Mouse (Mus musculus): Measurements from ENCODE around the gene Lrrc10.
"Not testable (repeated sequence)": the region's sequence is repeated elsewhere in the genome, so short reads cannot be mapped to it uniquely, and the experiment has no call there.

Gene Lrrc10

GRCm38 (mm10) chr10:117043497-117044166 is 1.5 kb upstream of the Lrrc10 start:
- not testable (repeated sequence) for DNase-seq

GRCm38 (mm10) chr10:117049253-117049652 is 4.1 kb downstream of the Lrrc10 start:
- no peak for DNase-seq

- no peak for DNase-seq
Measured at GRCm38 (mm10) chr10:117049961-117050597, 4.9 kb downstream of the Lrrc10 start.

- DNase-seq: no peak
Measured at GRCm38 (mm10) chr10:117055668-117056067, 10.5 kb downstream of the Lrrc10 start.

GRCm38 (mm10) chr10:117062894-117063253 is 17.7 kb downstream of the Lrrc10 start:
- DNase-seq: no peak

GRCm38 (mm10) chr10:117063254-117064021 is 18.3 kb downstream of the Lrrc10 start, which contains the start of gene Cct2:
TSS of gene Cct2 (minus strand) at chr10:117063814.
- DNase-seq: peak; percentile 93

- no peak for DNase-seq
Measured at GRCm38 (mm10) chr10:117064076-117064475, 18.9 kb downstream of the Lrrc10 start.

GRCm38 (mm10) chr10:117069109-117069508 is 24.0 kb downstream of the Lrrc10 start:
- no peak for DNase-seq

GRCm38 (mm10) chr10:117072191-117072888 is 27.2 kb downstream of the Lrrc10 start:
- DNase-seq: no peak

- no peak for DNase-seq
Measured at GRCm38 (mm10) chr10:117073176-117073575, 28.0 kb downstream of the Lrrc10 start.

- DNase-seq: peak; percentile 43
Measured at GRCm38 (mm10) chr10:117078284-117078683, 33.1 kb downstream of the Lrrc10 start.

- DNase-seq: no peak
Measured at GRCm38 (mm10) chr10:117081326-117081725, 36.2 kb downstream of the Lrrc10 start.

- DNase-seq: no peak
Measured at GRCm38 (mm10) chr10:117081914-117082359, 36.8 kb downstream of the Lrrc10 start.

- DNase-seq: no peak
Measured at GRCm38 (mm10) chr10:117089628-117090027, 44.5 kb downstream of the Lrrc10 start.

- DNase-seq: peak; percentile 41
Measured at GRCm38 (mm10) chr10:117094504-117095329, 49.6 kb downstream of the Lrrc10 start.

GRCm38 (mm10) chr10:117096096-117096495 is 51.0 kb downstream of the Lrrc10 start:
- no peak for DNase-seq

Measured in lung, postnatal 14 days (tissue).